Mouse (Mus musculus): ENCODE data around the gene 2810006K23Rik.

Gene 2810006K23Rik

GRCm38 (mm10) chr5:124387932-124388331, 60.0 kb downstream of the 2810006K23Rik start:
- in situ Hi-C loops (cut with MboI, MseI): loop anchor here (5.0 to 25.0 kb wide), 2 partner anchors 324 to 1926 kb away; no protein-coding TSS in a partner anchor

All from regulatory T cell (primary cell).